Mouse (Mus musculus) heart, adult 2 months (tissue): Measurements from ENCODE around the gene Mapk9.

Experiments used
- EP300 ChIP-seq: fragments of 200-500 bp; IDR thresholded peaks from 2 replicates; pipeline ENCODE4 v1.6.1; 2011; ENCODE audit warnings: low read depth, low read length, control low read depth; ENCODE audit not compliant: insufficient read depth
- POLR2A ChIP-seq: fragments of 200-500 bp; IDR thresholded peaks from 2 replicates; pipeline ENCODE4 v1.6.1; 2011; ENCODE audit warnings: mild to moderate bottlenecking, low read depth, low read length, control low read depth; ENCODE audit not compliant: insufficient read depth

DNA sequence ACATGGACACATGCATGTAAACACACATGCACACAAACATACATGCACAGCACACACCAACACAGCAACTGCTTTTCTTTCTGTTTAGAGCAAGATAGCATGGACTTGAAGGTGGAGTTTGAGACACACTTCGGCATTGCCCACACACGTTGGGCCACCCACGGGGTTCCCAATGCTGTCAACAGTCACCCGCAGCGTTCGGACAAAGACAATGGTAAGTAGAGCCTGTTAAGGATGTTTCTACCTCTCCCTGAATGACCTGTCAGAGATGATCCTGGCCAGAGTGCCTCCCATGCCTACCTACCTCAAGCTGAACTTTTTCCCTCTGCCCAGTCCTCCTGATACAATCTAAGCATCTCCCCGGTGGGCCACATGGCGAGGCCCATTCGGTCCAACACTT lies 37.6 kb upstream of the Mapk9 start:
- no peak for TF ChIP-seq EP300
- TF ChIP-seq POLR2A, result no peak
